Mouse (Mus musculus) bone marrow, adult 2 months (tissue): ENCODE results near the gene Pde8a.

ENCODE experiments used
- CTCF ChIP-seq: fragments of 200-500 bp; IDR thresholded peaks from 2 replicates; pipeline ENCODE4 v1.5.1; 2011; ENCODE audit warnings: low read length, control low read depth; ENCODE audit not compliant: control insufficient read depth, insufficient read depth
- POLR2A ChIP-seq: fragments of 200-500 bp; IDR thresholded peaks from 2 replicates; pipeline ENCODE4 v1.6.1; 2011; ENCODE audit warnings: low read depth, mild to moderate bottlenecking, control low read depth, low read length, borderline replicate concordance; ENCODE audit not compliant: control insufficient read depth

DNA sequence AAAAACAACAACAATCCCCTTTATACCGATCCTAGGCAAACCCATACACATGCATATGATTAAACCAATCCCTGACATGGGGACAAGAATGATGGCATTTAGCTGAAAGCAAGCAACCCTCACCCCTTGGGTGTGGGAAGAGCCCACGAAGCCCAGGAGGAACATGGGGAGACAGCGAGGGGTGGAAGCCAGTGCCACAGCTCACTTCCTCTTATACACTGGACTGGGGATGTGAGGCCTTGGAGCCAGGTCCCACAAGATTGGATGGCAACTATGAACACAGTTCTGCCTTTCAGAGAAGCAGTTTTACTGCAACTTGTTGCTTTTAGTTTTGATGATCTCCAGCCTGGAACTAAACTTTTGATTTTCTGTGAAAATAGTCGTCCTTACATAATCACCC is 13.6 kb upstream of the Pde8a start:
- no peak for TF ChIP-seq POLR2A
- no peak for TF ChIP-seq CTCF
